Mouse (Mus musculus) MEL (cell line): Measurements from ENCODE around the gene Rsbn1.

ENCODE experiments used
- CTCF ChIP-seq, 3 experiments: IDR thresholded peaks in 2 of 3; conservative IDR thresholded peaks in 1 of 3; 2 replicates each; pipeline ENCODE4 v1.5.1; 2011 to 2012; ENCODE audit warnings: low read length in 3 of 3, low read depth in 2 of 3, mild to moderate bottlenecking in 2 of 3, improper control_type of control experiment in 1 of 3, inconsistent platforms in 1 of 3, mixed read lengths in 1 of 3, moderate library complexity in 1 of 3; ENCODE audit not compliant: control insufficient read depth in 1 of 3, insufficient read depth in 1 of 3, poor library complexity in 1 of 3, severe bottlenecking in 1 of 3
- ELF1 ChIP-seq: IDR thresholded peaks from 2 replicates; pipeline ENCODE4 v1.6.1; 2014; ENCODE audit warnings: low read depth, mild to moderate bottlenecking, inconsistent platforms, low read length, improper control_type of control experiment, moderate library complexity
- GABPA ChIP-seq: IDR thresholded peaks from 2 replicates; pipeline ENCODE4 v1.6.1; 2012; ENCODE audit warnings: low read depth, mild to moderate bottlenecking, inconsistent platforms, low read length, improper control_type of control experiment, moderate library complexity
- JUND ChIP-seq: IDR thresholded peaks from 2 replicates; pipeline ENCODE4 v1.6.1; 2011; ENCODE audit warnings: low read depth, mild to moderate bottlenecking, improper control_type of control experiment, low read length
- MAFK ChIP-seq: IDR thresholded peaks from 2 replicates; pipeline ENCODE4 v1.6.1; 2011; ENCODE audit warnings: low read depth, mild to moderate bottlenecking, low read length, improper control_type of control experiment, borderline replicate concordance
- MYC ChIP-seq: IDR thresholded peaks from 2 replicates; pipeline ENCODE4 v1.6.1; 2011; ENCODE audit warnings: low read depth, mild to moderate bottlenecking, low read length, improper control_type of control experiment, moderate library complexity
- NELFE ChIP-seq: IDR thresholded peaks from 2 replicates; pipeline ENCODE4 v1.6.1; 2011; ENCODE audit warnings: low read depth, low read length, improper control_type of control experiment
- POLR2A ChIP-seq, 2 experiments: IDR thresholded peaks; 2 replicates each; pipeline ENCODE4 v1.6.1; 2011 to 2012; ENCODE audit warnings: low read length in 2 of 2, mild to moderate bottlenecking in 2 of 2, control low read depth in 1 of 2, improper control_type of control experiment in 1 of 2, low read depth in 1 of 2, moderate library complexity in 1 of 2; ENCODE audit not compliant: control insufficient read depth in 1 of 2, insufficient read depth in 1 of 2, poor library complexity in 1 of 2
- ZC3H11A ChIP-seq: IDR thresholded peaks from 2 replicates; pipeline ENCODE4 v1.6.1; 2012; ENCODE audit warnings: low read depth, mild to moderate bottlenecking, inconsistent platforms, low read length, improper control_type of control experiment
- ZMIZ1 ChIP-seq: IDR thresholded peaks from 2 replicates; pipeline ENCODE4 v1.6.1; 2012; ENCODE audit warnings: low read depth, mild to moderate bottlenecking, inconsistent platforms, low read length, improper control_type of control experiment, moderate library complexity

- no peak for TF ChIP-seq GABPA
- TF ChIP-seq ELF1, result no peak
- TF ChIP-seq ZC3H11A, result peak; percentile 53
- TF ChIP-seq ZMIZ1, result no peak
- TF ChIP-seq POLR2A (IDR thresholded peaks at IDR 0.05; ENCODE audit: control insufficient read depth in 1 of 2, insufficient read depth in 1 of 2, low read depth in 1 of 2, low read length in 2 of 2, poor library complexity in 1 of 2), result no peak
- TF ChIP-seq CTCF (IDR thresholded peaks at IDR 0.05 in 2 of 3, conservative IDR thresholded peaks at IDR 0.05 in 1 of 3; ENCODE audit: control insufficient read depth in 1 of 3, insufficient read depth in 1 of 3, low read depth in 2 of 3, low read length in 3 of 3, poor library complexity in 1 of 3, severe bottlenecking in 1 of 3), result peak; percentile 54 to 89 (median 57)
- no peak for TF ChIP-seq MYC
- no peak for TF ChIP-seq MAFK
- TF ChIP-seq NELFE, result no peak
- no peak for TF ChIP-seq JUND
These were observed 9.2 kb upstream of the Rsbn1 start for GRCm38 (mm10) chr3:103904705-103905104.
